Mouse (Mus musculus) lung, postnatal 0 days (tissue): ENCODE measurements around the gene Scgb2b18. TPM values are rescaled to one million over a fixed set of nuclear protein-coding genes. Genes with fewer than 3 reads are reported as not detected.
"Not testable (repeated sequence)": the region's sequence is repeated elsewhere in the genome, so short reads cannot be mapped to it uniquely, and the experiment has no call there.

Experiments used
- ATAC-seq: fragments of 200-750 bp; cut with Nextera tagmentation; 2 replicates; pipeline ENCODE4 v1.8.0; 2017; ENCODE audit warnings: moderate library complexity
- DNase-seq: peaks from one replicate; pipeline ENCODE4 v3.0.0-alpha.2; 2016; ENCODE audit warnings: low spot score
- H3K27ac ChIP-seq: fragments of 300-500 bp; sonication (generic); 2 replicates; pipeline ENCODE4 v1.5.1; 2014; ENCODE audit warnings: antibody characterized with exemption, mild to moderate bottlenecking, low read length, mixed read lengths
- H3K27me3 ChIP-seq: fragments of 300-500 bp; sonication (generic); replicated peaks from 2 replicates; pipeline ENCODE4 v1.6.1; 2014; ENCODE audit warnings: low read length, mixed read lengths; ENCODE audit not compliant: insufficient read depth
- H3K36me3 ChIP-seq: fragments of 300-500 bp; sonication (generic); 2 replicates; pipeline ENCODE4 v1.6.1; 2014; ENCODE audit warnings: low read length, mixed read lengths; ENCODE audit not compliant: insufficient read depth
- H3K4me1 ChIP-seq: fragments of 300-500 bp; sonication (generic); 2 replicates; pipeline ENCODE4 v1.6.1; 2014; ENCODE audit warnings: antibody characterized with exemption, low read depth, low read length, mixed read lengths; ENCODE audit not compliant: insufficient read depth
- H3K4me2 ChIP-seq: fragments of 300-500 bp; sonication (generic); replicated peaks from 2 replicates; pipeline ENCODE4 v1.6.1; 2014; ENCODE audit warnings: low read depth, mild to moderate bottlenecking, low read length, moderate library complexity, mixed read lengths
- H3K4me3 ChIP-seq: fragments of 300-500 bp; sonication (generic); 2 replicates; pipeline ENCODE4 v1.5.1; 2014; ENCODE audit warnings: low read depth, low read length
- H3K9ac ChIP-seq: fragments of 300-500 bp; sonication (generic); replicated peaks from 2 replicates; pipeline ENCODE4 v1.6.1; 2014; ENCODE audit warnings: low read depth, mild to moderate bottlenecking
- H3K9me3 ChIP-seq: fragments of 300-500 bp; sonication (generic); 2 replicates; pipeline ENCODE4 v1.6.1; 2016; ENCODE audit warnings: low read length, mixed read lengths
- WGBS: fragments of 180-500 bp; shearing (Covaris S2); extraction: QIAGEN DNeasy Blood & Tissue Kit; methylation state at CpG from one replicate; pipeline ENCODE4 v1.1.7; 2014; 5-methylcytosine and 5-hydroxymethylcytosine counted together
- polyA plus RNA-seq: library from polyadenylated mRNA; unstranded; fragments of >200 nt; fragmentation: Nextera tagmentation; extraction: Ambion mirVana; gene quantifications from 2 replicates; pipeline ENCODE4 v1.2.1, GENCODE M21; 2015

Gene Scgb2b18
- not detected in 2 replicates for polyA plus RNA-seq

DNA sequence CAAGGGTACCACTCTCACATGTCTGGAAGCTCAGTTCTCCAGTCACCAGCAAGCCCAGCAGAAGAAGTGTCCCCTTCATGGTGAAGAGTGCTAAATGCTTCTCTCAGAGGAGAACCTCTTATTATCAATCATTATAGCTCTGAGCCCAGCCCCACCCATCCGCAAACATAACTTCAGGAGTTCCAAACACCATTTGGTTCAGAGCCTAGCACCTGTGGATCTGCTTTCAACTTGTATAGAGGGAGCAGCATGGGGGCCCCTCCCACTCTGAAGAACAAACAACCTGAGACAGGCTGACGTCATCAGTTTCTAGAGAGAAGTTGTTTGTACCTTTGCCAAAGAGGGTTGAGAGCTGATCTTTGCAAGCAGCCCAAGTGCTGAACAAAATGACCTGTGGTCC is at the start of gene Scgb2b18:
TSS of gene Scgb2b18 (minus strand) at position 101 of the 400 bp plus-strand sequence.
- H3K4me1 ChIP-seq, H3K27me3 ChIP-seq, DNase-seq, H3K9me3 ChIP-seq, H3K36me3 ChIP-seq, H3K4me2 ChIP-seq, H3K4me3 ChIP-seq, ATAC-seq, H3K9ac ChIP-seq, H3K27ac ChIP-seq: not testable (repeated sequence)
- 71% methylated on average over 2 of the region's 2 CpGs for WGBS

DNA sequence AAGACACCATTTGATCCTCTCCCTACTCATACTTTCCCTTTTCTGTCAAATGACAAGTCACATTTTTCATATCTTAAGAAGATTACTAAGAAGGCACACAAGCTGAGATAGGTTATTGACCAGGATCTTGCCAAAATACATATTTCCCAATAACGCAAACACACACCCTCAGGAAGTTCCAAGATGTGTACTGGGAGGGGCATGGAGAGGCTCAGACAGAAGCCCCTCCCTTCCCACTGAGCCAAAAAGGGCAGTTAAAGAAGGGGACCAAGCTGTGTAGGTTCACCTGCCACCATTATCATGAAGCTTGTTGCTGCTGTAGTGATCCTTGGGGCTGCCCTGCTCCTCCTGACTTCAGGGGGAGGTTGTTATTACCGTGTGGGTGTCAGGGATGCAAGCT is 11.6 kb upstream of the Scgb2b18 start, which contains the start of gene Scgb1b18:
TSS of gene Scgb1b18 (plus strand) at position 301 of the 400 bp plus-strand sequence.
- H3K4me2 ChIP-seq, H3K36me3 ChIP-seq, H3K4me3 ChIP-seq, ATAC-seq, H3K4me1 ChIP-seq, H3K9ac ChIP-seq, H3K9me3 ChIP-seq, DNase-seq, H3K27me3 ChIP-seq, H3K27ac ChIP-seq: not testable (repeated sequence)
- no CpG with 5 or more reads among the region's 2 CpGs for WGBS

Other genes with a start within 250 kb of the Scgb2b18 start
- gene Scgb2b17, start 117.3 kb downstream of the Scgb2b18 start, polyA plus RNA-seq = not detected in 2 replicates
- gene Scgb1b17, start 110.4 kb downstream of the Scgb2b18 start, polyA plus RNA-seq = not detected in 2 replicates
- not detected in 2 replicates for gene Scgb1b18, start 11.7 kb upstream of the Scgb2b18 start, polyA plus RNA-seq
- gene Scgb2b19, start 106.5 kb upstream of the Scgb2b18 start, polyA plus RNA-seq = not detected in 2 replicates
- gene Scgb1b19, start 113.4 kb upstream of the Scgb2b18 start, polyA plus RNA-seq = not detected in 2 replicates
- not detected in 2 replicates for gene Scgb2b20, start 192.5 kb upstream of the Scgb2b18 start, polyA plus RNA-seq
- not detected in 2 replicates for gene Scgb1b20, start 199.4 kb upstream of the Scgb2b18 start, polyA plus RNA-seq